Mouse (Mus musculus) adrenal gland (tissue): ENCODE data around the gene Usp48.

Experiments used
- intact Hi-C: fragments of 180-260 bp; cut with DNase I; formaldehyde crosslinking; loops from one replicate; pipeline ENCODE4 v1.15.1; 2025

Usp48 gene

GRCm38 (mm10) chr4:137607023-137607422 is 13.5 kb downstream of the Usp48 start:
- intact Hi-C loops: no loop called here

- intact Hi-C loops: no loop called here
Observed at GRCm38 (mm10) chr4:137609281-137609680, 15.7 kb downstream of the Usp48 start.

DNA sequence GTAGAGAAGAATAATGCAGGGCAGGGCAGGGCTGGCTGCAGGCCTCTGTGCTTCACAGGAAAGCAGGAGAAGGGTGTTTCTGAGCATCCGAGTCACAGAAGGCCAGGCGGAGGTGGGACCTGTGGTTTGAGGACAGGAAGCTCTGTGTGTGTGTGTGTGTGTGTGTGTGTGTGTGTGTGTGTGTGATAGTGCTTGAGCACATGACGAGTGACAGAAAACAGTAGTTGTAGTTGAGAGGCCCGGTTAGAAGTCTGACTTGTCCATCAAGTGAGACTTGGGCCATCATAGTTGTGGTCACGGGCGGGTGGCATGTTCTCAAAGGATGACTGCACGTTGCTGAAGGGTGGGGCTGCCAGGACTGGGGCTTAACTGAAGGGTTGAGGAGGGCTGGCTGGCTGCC is 16.1 kb downstream of the Usp48 start:
- intact Hi-C loops: no loop called here

DNA sequence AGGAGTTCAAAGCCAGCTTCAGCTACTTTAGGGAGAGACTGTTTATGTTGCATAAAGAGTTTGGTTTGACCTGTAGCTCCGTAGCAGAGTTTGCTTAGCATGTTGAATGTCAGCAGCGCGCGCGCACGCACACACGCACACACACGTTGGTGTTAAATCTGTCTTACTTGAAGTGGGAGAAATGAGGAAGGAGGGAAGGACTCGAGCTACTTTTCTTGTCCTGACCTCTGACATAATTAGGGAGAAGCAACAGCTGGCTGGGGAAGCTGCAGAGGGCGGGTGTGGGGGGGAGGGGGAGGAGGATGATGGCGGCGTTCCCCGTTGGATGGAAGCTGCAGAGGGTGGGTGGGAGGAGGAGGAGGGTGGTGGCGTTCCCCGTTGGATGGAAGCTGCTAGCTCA is 16.7 kb downstream of the Usp48 start:
- intact Hi-C loops: no loop called here

DNA sequence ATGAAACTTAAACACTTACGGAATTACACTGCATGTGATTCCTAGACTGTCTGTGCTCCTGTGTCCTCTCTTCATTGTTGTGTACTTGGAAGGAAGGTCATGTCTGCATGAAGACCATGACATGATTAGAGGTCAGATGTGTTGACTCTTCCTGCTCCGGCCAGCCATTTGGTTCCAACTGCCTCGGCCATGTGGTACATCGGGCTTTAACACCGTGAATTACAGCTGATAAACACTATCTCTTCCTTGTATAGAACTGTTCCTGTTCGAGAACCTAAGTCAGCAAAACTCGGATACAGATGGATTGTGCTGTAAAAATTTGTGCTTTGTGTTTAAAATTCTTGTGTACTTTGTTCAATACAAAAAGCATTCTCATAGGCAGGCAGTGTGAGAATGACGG is 29.3 kb downstream of the Usp48 start:
- intact Hi-C loops: no loop called here

- intact Hi-C loops: no loop called here
Observed at GRCm38 (mm10) chr4:137627476-137628235, 34.1 kb downstream of the Usp48 start.

GRCm38 (mm10) chr4:137628400-137628799 is 34.8 kb downstream of the Usp48 start:
- intact Hi-C loops: no loop called here

DNA sequence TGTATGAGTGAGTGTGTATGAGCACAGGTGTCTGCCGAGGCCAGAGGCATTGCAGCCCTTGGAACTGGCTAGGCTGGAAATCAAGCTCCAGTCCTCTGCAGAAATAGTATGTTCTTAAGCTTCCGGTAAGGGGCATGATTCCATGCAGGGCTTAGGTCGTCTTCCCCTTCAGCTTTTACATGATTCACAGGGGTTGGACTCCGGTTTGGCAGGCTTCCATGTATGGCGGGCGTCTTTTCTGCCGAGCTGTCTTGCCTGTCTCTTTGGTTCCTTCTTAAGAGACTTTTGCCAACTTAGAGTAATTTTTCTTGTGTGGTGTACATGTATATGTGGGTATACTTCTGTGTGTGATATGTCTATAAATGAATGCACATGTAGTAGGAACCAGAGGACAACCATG is 35.8 kb downstream of the Usp48 start:
- intact Hi-C loops: no loop called here

DNA sequence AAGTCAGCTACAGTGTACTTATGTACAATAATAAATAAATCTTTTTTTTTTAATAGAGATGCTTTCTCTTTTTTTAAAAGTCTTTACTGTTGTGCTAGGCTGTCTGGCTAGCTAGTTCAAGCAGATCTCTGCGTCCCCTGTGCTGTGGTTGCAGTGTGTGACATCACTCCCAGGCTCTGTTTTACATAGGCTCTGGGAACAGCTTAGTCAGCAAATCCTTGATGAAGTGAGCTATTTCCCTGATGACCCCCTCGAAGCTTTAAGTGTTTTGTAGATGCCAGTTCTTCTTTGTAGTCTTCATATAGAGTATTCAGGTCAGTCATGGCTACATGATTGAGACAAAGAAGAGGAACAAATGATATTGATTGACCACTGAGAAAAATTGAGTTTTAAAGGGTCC is 36.6 kb downstream of the Usp48 start:
- intact Hi-C loops: loop anchor here (5.0 kb wide), 1 partner anchor 33 kb away; no protein-coding TSS in a partner anchor

- intact Hi-C loops: loop anchor here (5.0 kb wide), 1 partner anchor 34 kb away; no protein-coding TSS in a partner anchor
Observed at GRCm38 (mm10) chr4:137631596-137631995, 38.0 kb downstream of the Usp48 start.

GRCm38 (mm10) chr4:137633394-137633793 is 39.8 kb downstream of the Usp48 start:
- intact Hi-C loops: loop anchor here (5.0 kb wide), 1 partner anchor 36 kb away; no protein-coding TSS in a partner anchor

GRCm38 (mm10) chr4:137636597-137636996 is 43.0 kb downstream of the Usp48 start:
- intact Hi-C loops: no loop called here

GRCm38 (mm10) chr4:137641556-137641955 is 48.0 kb downstream of the Usp48 start:
- intact Hi-C loops: no loop called here

DNA sequence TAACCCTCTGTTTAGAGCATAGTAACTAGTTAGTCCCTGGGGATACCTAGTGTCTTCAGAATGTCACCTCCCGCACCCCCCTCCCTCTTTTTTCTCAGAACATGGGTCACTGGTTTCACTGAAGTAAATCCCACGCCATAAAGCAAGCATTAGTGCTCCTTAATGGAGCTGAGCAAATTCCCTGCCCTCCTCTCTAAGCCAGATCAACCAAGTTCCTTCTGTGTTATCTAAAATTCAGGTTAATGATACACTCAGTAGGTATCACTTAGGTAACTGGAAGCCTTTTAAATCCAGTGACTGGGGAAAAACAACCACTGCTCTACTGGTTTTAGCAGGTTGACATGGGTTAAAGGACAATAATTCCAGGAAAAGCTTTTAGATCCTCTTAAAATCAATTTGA is 48.5 kb downstream of the Usp48 start:
- intact Hi-C loops: no loop called here

GRCm38 (mm10) chr4:137643459-137643858 is 49.9 kb downstream of the Usp48 start:
- intact Hi-C loops: no loop called here

DNA sequence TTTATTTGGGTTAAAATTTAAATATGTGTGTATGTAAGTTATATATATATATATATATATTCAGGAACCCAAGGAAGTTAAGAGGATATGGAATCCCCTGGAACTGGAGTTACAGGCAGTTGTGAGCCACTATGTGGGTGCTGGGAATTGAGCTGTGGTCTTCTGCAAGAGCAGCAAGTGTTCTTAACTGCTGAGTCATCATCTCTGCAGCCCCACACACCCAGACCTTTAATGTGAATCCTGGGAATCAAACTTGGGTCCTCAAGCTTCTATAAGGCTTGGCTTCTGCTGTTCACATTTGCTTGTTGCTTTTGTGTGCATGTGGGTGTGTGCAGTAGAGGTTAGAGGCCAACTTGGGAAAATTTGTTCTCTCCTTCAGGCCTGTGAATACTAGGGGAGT is 52.7 kb downstream of the Usp48 start:
- intact Hi-C loops: no loop called here

DNA sequence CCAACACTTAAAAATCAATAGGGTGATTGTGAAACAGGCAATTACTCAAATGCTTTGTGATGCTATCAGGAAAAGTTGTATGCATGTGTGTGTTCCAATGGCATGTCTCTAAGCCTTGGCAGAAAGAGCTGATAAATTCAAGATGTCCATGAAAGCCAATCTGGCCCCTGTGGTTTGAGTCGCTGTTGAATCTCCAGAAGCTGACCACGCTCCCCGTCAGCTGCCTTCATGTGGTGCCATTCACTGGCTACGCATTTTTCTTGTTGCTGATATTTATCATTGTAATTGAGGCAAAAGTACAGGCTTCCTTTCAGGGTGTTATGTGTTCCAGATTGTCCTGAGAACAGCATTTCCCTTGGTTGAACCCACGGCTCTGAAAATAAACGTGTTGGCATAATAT is 54.1 kb downstream of the Usp48 start:
- intact Hi-C loops: no loop called here

DNA sequence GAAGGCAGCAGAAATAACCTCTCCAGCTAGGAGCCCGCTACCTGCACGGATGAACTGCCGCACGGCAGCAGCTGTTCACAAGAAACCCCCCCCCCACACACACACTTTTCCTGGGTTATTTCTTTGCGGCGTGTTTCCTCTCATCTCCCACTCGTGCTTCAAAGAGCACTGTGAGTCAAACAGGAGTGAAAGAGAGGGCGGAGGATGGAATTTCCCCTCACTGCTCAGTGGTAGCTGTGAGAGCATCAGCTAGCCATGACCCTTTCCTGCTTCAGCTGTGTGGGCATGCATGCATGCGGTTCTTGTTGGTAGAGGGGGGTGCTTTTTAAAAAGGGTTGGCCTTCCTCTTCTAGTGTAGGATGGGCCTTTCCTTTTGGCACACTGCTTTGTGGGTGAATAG is 54.7 kb downstream of the Usp48 start:
- intact Hi-C loops: no loop called here

DNA sequence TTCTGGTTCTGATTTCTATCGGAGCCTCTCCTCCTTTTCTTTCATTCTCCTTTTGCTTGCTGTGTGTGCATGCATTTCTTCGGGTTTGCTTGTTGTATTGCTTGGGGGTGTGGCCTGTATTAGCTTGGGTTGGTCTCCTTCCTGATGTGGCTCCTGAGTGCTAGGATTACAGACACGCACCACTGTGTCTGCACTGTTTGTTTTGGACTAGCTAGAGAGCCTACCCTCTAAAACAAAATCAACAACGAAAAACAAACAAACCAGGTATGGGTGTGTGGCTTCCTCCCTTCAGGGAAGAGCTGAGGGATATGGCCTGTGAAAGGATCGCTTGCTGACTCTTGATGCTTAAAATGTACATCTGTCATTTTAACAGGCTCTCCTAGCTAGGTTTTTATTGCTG is 57.4 kb downstream of the Usp48 start:
- intact Hi-C loops: no loop called here

DNA sequence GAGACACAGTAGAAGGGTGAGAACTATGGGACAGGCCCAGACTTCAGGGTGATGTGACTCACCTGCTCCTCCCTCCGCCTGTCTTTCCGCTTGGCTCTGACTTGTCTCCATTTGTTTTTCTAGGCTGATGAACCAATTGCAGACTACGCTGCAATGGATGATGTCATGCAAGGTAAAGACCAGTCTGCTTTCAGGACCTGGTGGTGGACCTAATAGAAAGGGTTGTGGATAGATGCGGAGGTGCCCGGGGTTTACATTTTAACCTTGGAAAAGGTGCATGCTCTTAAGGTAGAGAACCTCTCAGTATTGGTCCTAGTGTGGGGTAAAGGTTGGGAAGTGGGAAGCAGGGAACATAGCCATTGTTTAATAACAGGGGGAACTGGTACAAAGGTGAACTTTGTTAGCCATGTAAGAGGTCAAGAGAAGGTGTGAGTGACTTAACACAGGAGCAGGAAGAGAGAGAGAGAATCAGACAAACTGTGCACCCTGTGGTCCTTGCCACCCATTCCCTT is 59.3 kb downstream of the Usp48 start:
- intact Hi-C loops: no loop called here

GRCm38 (mm10) chr4:137655241-137656031 is 61.9 kb downstream of the Usp48 start:
- intact Hi-C loops: no loop called here

- intact Hi-C loops: no loop called here
Observed at GRCm38 (mm10) chr4:137657674-137658073, 64.1 kb downstream of the Usp48 start.
